Mouse (Mus musculus): Measurements from ENCODE around the gene Lrrfip2. TPM values are rescaled to one million over a fixed set of nuclear protein-coding genes. Genes with fewer than 3 reads are reported as not detected.

Gene Lrrfip2
- total RNA-seq, 1 experiment from 2014 or later = 77.5 TPM

DNA sequence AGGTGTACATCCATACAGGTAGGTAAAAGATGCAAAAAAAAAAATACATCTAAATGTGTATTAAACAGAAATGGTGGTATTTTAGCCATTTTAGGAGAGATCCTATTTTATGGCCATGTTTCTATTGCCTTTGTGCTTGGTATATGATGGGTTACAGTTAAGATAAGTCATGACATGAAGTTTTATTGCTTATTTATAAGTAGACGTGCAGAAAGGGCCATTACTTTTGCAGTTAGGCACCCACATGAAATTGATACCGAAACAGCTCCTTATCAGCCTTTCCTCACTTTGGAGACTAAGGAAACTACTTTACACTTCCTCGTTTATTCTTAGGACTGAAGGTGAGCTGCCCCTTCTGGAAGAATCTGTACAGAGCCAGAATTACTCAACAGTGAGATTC, 9.5 kb upstream of the Lrrfip2 start:
- ATAC-seq (replicated peaks; ENCODE audit: low read depth, poor library complexity, severe bottlenecking) = no peak

- ATAC-seq (replicated peaks; ENCODE audit: low read depth, poor library complexity, severe bottlenecking) = peak; percentile 70
These were observed 431 bp downstream of the Lrrfip2 start for GRCm38 (mm10) chr9:111117794-111118251.

DNA sequence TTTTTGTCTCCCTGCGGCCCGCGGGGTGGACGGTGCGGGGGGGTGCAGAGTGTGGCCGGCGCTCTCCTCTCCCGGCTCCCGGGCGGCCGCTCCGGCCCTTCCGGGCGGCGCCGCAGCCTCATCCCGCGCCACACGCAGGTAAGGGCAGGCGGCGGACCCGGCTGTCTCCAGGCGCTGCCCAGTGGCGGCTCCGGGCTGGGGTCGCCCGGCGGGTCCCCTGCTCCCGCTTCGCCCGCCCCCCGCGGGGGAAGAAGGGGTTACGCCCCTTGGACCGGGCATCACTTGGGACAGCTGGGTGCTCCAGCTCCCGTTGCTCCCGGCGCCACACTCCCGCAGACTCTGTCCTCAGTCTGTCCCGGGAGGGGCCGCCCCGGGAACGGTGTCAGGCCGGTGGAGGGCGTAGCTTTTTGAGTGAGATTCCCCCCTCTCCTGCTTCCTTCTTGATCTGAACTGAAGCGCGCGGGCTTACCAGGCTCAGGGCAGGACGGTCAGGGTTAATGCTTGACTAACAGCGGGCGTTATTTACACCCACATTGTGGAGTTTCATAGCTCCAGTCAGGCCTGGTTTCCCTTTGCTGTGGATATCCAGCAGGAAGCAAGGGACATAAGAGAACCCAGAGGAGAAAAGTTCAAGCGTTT, 979 bp downstream of the Lrrfip2 start:
- peak; percentile 33 for ATAC-seq (replicated peaks; ENCODE audit: low read depth, poor library complexity, severe bottlenecking)

DNA sequence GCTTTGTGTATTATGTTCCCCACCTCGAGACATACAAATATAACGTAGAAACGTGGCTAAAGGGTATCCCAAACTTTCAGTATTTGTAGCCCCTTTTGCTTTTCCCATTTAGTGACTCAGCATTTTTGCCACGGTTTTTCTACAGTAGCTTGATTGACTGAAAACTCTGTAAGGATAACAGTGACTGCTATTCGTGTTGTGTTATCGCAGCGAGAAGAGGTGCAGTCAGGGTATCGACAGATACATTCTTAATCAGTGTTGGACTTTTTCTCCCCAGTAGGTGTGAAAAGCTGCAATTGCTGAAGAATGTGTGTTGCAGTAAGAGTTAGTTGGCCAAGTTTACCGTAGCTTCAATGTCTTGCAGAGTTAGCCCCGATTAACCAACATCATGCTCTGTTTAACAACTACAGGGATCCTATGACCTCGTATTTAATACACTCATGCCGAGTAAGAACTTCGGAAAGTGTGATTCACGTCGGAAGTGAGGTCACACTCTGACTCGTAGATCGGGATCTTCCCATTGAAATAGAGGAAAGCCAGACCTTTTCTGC, 1.6 kb downstream of the Lrrfip2 start:
- ATAC-seq (replicated peaks; ENCODE audit: low read depth, poor library complexity, severe bottlenecking) = peak; percentile 26; the same call in 1 of the 2 replicates

DNA sequence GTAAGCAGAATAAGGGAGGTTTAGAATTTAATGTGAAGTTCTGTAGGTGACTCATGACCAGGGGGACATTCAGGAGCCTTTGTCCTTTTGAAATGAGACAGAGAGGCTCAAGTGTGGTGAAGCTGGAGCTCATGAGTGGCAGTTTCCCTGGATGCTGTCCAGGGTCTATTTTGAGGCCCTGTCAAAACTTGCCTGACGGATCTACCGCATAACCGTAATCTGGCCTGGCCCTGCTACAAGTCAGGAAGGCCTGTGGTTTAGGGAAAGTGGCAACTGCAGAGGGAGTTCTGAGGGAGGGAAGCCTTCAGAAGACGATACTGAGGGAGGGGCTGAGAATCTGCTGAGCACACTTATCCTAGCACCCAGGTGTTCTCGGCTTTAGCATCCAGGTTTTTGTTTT, 5.1 kb downstream of the Lrrfip2 start:
- ATAC-seq (replicated peaks; ENCODE audit: low read depth, poor library complexity, severe bottlenecking) = peak; percentile 66

GRCm38 (mm10) chr9:111123336-111123735, 5.9 kb downstream of the Lrrfip2 start:
- ATAC-seq (replicated peaks; ENCODE audit: low read depth, poor library complexity, severe bottlenecking) = no peak

GRCm38 (mm10) chr9:111124440-111124839, 7.0 kb downstream of the Lrrfip2 start:
- ATAC-seq (replicated peaks; ENCODE audit: low read depth, poor library complexity, severe bottlenecking) = no peak

GRCm38 (mm10) chr9:111126735-111127134, 9.3 kb downstream of the Lrrfip2 start:
- no peak for ATAC-seq (replicated peaks; ENCODE audit: low read depth, poor library complexity, severe bottlenecking)

DNA sequence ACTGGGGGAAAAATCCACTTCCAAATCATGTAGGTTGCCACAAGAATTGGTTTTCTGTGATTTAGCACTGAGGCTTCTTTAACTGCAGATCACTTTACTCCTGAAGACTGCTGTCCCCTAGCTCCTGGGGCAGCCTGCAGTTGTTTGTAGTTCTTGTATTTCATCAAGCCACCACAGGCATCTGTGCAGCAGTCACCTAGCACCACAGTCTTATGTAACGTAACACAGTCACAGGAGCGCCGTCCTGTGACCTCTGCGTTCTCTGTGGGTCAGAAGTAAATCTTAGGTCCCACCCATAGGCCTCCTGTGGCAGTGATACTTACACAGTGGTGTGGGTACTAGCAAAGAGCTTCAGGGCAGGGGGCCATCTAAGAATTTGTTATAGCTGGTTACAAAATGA, 10.4 kb downstream of the Lrrfip2 start:
- peak; percentile 28; the same call in 1 of the 2 replicates for ATAC-seq (replicated peaks; ENCODE audit: low read depth, poor library complexity, severe bottlenecking)

DNA sequence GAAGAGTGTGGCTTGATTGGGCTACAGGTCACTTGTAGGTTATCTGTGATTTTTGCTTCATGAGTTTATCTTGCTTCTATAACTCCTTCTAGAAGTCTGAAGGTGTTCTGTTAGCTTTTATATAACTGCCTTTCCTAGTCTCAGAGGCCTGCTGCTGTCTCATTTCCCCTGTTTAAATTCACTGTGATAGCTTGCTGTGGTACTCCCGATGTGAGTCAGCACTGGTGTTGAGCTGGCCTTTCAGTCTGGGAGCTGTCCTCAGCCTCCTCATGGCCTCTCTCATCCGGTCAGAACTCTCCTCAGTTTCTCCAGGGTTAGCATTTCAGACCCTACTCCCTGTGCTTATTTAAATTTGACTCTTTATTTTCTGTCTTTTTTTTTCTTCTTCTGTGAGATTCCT, 12.7 kb downstream of the Lrrfip2 start:
- peak; percentile 52; the same call in 1 of the 2 replicates for ATAC-seq (replicated peaks; ENCODE audit: low read depth, poor library complexity, severe bottlenecking)

DNA sequence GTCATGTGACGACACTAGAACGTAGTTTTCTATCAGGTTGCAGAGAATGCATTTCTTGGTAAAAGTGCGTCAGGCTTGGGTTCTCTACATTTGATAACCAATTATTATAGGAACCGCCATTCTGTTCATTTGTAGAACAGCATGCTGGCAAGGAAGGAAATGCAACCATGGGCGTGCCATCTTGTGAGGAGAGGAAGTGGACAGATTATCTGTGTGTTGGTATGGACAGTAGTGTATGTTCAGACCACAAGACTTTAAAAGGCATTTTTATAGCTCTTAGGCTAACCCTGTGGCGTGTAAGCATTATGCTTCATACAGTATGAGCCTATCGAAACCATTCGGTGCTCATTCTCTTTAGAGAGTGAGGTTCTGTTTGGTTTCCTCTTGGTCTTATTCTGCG, 20.8 kb downstream of the Lrrfip2 start:
- peak; percentile 99 for ATAC-seq (replicated peaks; ENCODE audit: low read depth, poor library complexity, severe bottlenecking)

GRCm38 (mm10) chr9:111142721-111143120, 25.3 kb downstream of the Lrrfip2 start:
- no peak for ATAC-seq (replicated peaks; ENCODE audit: low read depth, poor library complexity, severe bottlenecking)

DNA sequence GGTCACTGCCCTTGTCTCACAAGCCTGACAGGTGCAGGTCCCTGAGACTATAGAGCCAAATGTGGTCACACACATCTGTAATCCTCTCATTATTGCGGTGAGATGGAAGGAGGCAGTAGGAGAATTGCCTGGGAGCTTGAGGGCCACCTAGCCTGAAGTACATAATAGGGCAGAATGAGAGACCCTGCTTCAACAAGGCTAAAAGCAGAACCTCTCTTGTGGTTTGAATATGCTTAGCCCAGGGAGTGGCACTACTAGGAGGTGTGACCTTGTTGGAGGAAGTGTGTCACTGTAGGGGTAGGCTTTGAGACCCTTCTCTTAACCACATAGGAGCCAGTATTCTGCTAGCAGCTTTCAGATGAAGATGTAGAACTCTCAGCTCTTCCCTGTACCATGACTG, 26.0 kb downstream of the Lrrfip2 start:
- peak; percentile 73 for ATAC-seq (replicated peaks; ENCODE audit: low read depth, poor library complexity, severe bottlenecking)

GRCm38 (mm10) chr9:111144711-111145110, 27.3 kb downstream of the Lrrfip2 start:
- ATAC-seq (replicated peaks; ENCODE audit: low read depth, poor library complexity, severe bottlenecking) = no peak

- ATAC-seq (replicated peaks; ENCODE audit: low read depth, poor library complexity, severe bottlenecking) = peak; percentile 45
These were observed 28.3 kb downstream of the Lrrfip2 start for GRCm38 (mm10) chr9:111145497-111146190.

DNA sequence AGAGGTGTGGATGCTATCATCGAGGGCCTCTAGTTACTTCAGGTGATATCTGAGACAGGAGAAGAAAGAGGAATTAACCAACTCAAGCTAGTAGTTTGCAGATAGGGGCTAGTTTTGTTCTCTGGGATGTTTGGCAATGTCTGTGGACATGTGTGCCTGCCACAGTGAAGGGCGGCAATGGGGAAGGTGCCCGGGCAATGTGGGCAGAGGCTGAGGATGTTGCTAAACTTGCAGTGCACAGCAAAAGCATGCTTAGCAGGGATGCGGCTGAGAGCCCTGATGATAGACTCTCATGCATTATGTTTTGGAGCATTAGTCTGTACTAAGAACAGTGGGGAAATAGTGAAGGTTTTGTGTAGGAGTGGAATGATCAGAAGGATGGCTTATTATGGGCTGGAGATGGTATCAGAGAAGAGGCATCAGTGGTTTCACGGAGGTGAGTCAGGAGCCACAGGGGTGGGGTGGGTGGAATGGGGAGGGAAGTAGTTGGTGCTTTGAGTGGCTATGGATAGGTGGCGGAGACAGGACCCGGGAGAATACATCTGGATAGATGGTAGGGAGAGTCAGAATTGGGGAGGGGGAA, 28.9 kb downstream of the Lrrfip2 start:
- ATAC-seq (replicated peaks; ENCODE audit: low read depth, poor library complexity, severe bottlenecking) = peak; percentile 64

DNA sequence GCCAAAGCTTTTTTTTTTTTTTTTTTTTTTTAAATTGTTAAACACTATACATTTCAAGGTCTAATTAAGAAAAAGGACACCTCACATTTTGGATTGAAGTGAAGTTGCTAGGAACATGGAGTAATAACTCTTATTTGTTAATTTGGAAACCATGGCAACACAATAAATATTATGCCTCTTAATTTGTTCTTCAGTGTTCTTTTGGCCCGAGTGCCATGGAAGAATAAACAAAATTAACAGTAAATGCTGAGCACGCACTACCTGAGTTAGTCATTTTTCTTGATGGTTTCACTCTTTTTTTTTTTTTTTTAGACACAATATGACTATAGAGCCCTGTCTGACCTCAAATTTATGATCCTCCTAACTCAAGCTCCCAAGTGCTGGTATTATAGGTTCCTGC, 30.6 kb downstream of the Lrrfip2 start:
- ATAC-seq (replicated peaks; ENCODE audit: low read depth, poor library complexity, severe bottlenecking) = no peak

DNA sequence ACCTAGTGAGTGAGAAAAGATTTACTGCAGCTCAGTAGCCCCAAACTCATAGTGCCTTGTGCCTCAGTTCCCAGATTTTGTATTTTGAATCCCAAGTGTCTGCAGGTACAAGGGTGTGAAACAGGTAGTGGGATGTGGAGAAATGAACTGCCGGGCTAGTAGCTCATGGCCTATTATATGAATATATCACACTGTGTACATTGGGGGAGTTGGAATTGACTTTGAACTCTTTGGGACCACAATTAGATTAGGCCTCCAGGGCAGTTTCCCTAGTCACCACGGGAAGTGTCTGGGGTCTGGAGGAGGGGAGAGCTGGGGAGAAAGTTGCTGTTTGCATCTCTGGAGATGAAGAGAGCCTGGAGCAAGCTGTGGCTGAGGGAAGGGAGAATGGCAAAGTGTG, 31.0 kb downstream of the Lrrfip2 start:
- no peak for ATAC-seq (replicated peaks; ENCODE audit: low read depth, poor library complexity, severe bottlenecking)

DNA sequence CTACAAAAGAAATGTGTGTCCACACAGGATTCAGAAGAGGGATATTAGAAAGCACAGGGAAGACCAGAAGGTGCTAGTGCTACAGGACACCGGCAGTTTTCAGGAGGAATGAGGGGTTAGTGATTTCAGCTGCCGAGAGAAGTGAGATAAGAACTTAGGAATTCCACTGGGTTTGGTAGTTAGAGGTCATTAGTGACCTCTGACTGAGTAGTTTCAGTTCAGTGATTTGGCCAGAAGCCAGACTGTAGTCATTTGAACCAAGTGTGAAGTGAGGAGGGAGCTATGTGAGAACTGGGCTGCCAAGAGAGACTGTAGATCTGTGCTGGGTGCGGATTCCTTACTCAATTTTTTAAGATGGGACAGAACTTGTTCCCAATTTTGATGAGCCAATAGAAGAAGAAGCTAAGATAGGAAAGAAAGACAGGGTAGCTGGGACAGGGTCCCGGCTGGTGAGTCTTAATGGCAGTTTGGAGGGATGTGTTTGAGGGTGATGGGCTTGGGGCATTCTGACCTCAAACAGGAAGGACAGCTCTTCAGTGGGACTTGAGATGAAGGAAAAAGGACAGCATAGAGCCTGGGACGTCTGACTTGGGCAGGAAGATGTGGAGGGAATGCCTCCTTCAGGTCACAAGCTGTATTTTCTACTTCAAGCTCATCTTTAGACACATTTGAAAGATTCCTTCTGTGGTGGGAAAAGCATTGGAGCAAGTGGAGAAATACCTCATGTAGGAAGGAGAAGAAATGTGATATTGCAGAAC, 32.0 kb downstream of the Lrrfip2 start:
- no peak for ATAC-seq (replicated peaks; ENCODE audit: low read depth, poor library complexity, severe bottlenecking)

DNA sequence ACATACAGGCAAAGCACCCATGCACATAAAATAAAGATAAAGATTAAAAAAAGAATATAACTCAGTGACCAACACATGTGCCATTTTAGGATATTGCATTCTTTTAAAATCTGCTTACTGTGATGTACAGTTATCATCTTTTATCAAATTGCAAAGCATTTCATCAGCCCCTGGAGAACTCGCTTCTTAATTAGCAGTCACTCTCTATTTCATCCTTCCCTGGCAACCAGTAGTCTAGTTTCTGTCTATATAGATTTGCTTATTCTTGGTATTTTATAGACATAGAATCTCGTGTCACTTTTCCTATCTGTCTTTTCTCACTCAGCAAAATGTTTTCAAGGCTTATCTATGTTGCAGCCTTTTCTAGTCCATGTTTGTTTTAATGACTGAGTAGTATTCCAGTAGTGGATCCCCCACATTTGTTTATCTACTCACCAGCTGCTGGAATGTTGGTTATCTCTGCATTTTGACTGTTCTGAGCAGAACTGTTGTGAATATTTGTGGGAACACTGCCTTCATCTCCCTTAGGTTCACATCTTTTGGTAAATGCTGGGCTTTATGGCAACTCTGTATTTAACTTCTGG, 35.0 kb downstream of the Lrrfip2 start:
- ATAC-seq (replicated peaks; ENCODE audit: low read depth, poor library complexity, severe bottlenecking) = no peak
